Mouse (Mus musculus) stomach, postnatal 0 days (tissue): ENCODE results near the gene Fbxo11.

Source experiments
- CTCF ChIP-seq: IDR thresholded peaks from 2 replicates; pipeline ENCODE4 v1.5.1; 2016; ENCODE audit warnings: antibody characterized with exemption, low read depth, mild to moderate bottlenecking, moderate library complexity
- EP300 ChIP-seq: optimal IDR thresholded peaks from 2 replicates; pipeline ENCODE3; 2016; ENCODE audit warnings: antibody characterized with exemption

GRCm38 (mm10) chr17:88042099-88043086 lies 22.7 kb downstream of the Fbxo11 start:
- no peak for TF ChIP-seq EP300
- TF ChIP-seq CTCF, result no peak
